Mouse (Mus musculus): ENCODE data around the gene Aatk. TPM values are rescaled to one million over a fixed set of nuclear protein-coding genes. Genes with fewer than 3 reads are reported as not detected.

Gene Aatk
- polyA plus RNA-seq, 1 experiment: 4.4 TPM

- Histone ChIP-seq H3K4me1 (replicated peaks; ENCODE audit: control insufficient read depth, insufficient read depth, low read length) (peaks cover 14% of the 10 kb centered on the region), H3K27me3 (ENCODE audit: control insufficient read depth, insufficient read depth, low read length) (no peaks in the 10 kb centered on the region), H3K27ac (ENCODE audit: control insufficient read depth, insufficient read depth, low read length) (no peak overlapping the region), H3K4me3 (ENCODE audit: control insufficient read depth, insufficient read depth, low read length) (no peak overlapping the region), H3K36me3 (ENCODE audit: control insufficient read depth, insufficient read depth, low read length) (0 out of 2 replicates have a peak, but pooled peaks cover 7% of the 10 kb centered on the region)
- DNase-seq: no peak
- WGBS: 82% methylated on average over 7 of the region's 7 CpGs
- TF ChIP-seq CTCF (IDR thresholded peaks at IDR 0.05; ENCODE audit: borderline replicate concordance, control insufficient read depth, extremely low read depth, insufficient read depth, low read length, poor library complexity): no peak
- TF ChIP-seq POLR2A (IDR thresholded peaks at IDR 0.05; ENCODE audit: control insufficient read depth, extremely low read depth, insufficient read depth, low read length, poor library complexity): no peak
These were observed 88.1 kb downstream of the Aatk start for GRCm38 (mm10) chr11:119958856-119959255.

Other genes with a start within 250 kb of the Aatk start
- 59.2 and 59.7 TPM in 2 replicates for gene Chmp6, start 133.7 kb downstream of the Aatk start, polyA plus RNA-seq (2012; rRNA removed)
- gene Baiap2, start 104.4 kb downstream of the Aatk start, polyA plus RNA-seq (2012; rRNA removed): 53.7 and 59.8 TPM in 2 replicates
- 10.8 and 12.4 TPM in 2 replicates for gene Cep131, start 39.7 kb upstream of the Aatk start, polyA plus RNA-seq (2012; rRNA removed)
- 95.3 and 103 TPM in 2 replicates for gene Tepsin, start 51.6 kb upstream of the Aatk start, polyA plus RNA-seq (2012; rRNA removed)
- 33.0 and 47.7 TPM in 2 replicates for gene Ndufaf8, start 51.8 kb upstream of the Aatk start, polyA plus RNA-seq (2012; rRNA removed)
- gene Slc38a10, start 104.2 kb upstream of the Aatk start, polyA plus RNA-seq (2012; rRNA removed): 165 and 167 TPM in 2 replicates
- gene Bahcc1, start 185.8 kb upstream of the Aatk start, polyA plus RNA-seq (2012; rRNA removed): 11.0 and 15.1 TPM in 2 replicates

Measured in thymus, adult 2 months (tissue).